Mouse (Mus musculus) liver, embryonic 14.5 days (tissue): ENCODE data around the gene Avil. TPM values are rescaled to one million over a fixed set of nuclear protein-coding genes. Genes with fewer than 3 reads are reported as not detected.

Experiments used
- ATAC-seq: fragments of 200-750 bp; cut with Nextera tagmentation; 2 replicates; pipeline ENCODE4 v1.8.0; 2017; ENCODE audit warnings: moderate number of reproducible peaks, mild to moderate bottlenecking, moderate library complexity; ENCODE audit not compliant: insufficient read depth
- DNase-seq, 3 experiments: peaks; one replicate each; pipeline ENCODE4 v3.0.0-alpha.2; 2012 to 2013; ENCODE audit warnings: low read depth in 3 of 3, low spot score in 3 of 3
- H3K27ac ChIP-seq: fragments of 300-500 bp; sonication (generic); 2 replicates; pipeline ENCODE4 v1.5.1; 2014; ENCODE audit warnings: moderate library complexity, mild to moderate bottlenecking, control low read depth, inconsistent platforms
- H3K27me3 ChIP-seq: fragments of 300-500 bp; sonication (generic); 2 replicates; pipeline ENCODE4 v1.6.1; 2014; ENCODE audit warnings: mild to moderate bottlenecking, low read length, moderate library complexity; ENCODE audit not compliant: control insufficient read depth, insufficient read depth
- H3K36me3 ChIP-seq: fragments of 300-500 bp; sonication (generic); replicated peaks from 2 replicates; pipeline ENCODE4 v1.6.1; 2014; ENCODE audit warnings: low read depth; ENCODE audit not compliant: control insufficient read depth, insufficient read depth
- H3K4me1 ChIP-seq, 2 experiments: fragments of 200-500 bp in 1 of 2; fragments of 300-500 bp in 1 of 2; sonication (generic) in 1 of 2; replicated peaks; 2 replicates each; pipeline ENCODE4 v1.6.1; 2012 to 2014; ENCODE audit warnings: antibody characterized with exemption in 1 of 2, inconsistent platforms in 1 of 2, low read length in 1 of 2; ENCODE audit not compliant: control insufficient read depth in 2 of 2, insufficient read depth in 2 of 2
- H3K4me2 ChIP-seq: fragments of 300-500 bp; sonication (generic); 2 replicates; pipeline ENCODE4 v1.6.1; 2014; ENCODE audit warnings: low read depth, mild to moderate bottlenecking, control low read depth, moderate library complexity
- H3K4me3 ChIP-seq, 2 experiments: fragments of 200-500 bp in 1 of 2; fragments of 300-500 bp in 1 of 2; sonication (generic) in 1 of 2; 2 replicates each; pipeline ENCODE4 v1.5.1; 2012 to 2014; ENCODE audit warnings: low read depth in 2 of 2, low read length in 2 of 2, mild to moderate bottlenecking in 2 of 2, control low read depth in 1 of 2, inconsistent platforms in 1 of 2, moderate library complexity in 1 of 2; ENCODE audit not compliant: insufficient read depth in 1 of 2
- H3K9ac ChIP-seq: fragments of 300-500 bp; sonication (generic); replicated peaks from 2 replicates; pipeline ENCODE4 v1.6.1; 2014; ENCODE audit warnings: mild to moderate bottlenecking, control low read depth, moderate library complexity
- H3K9me3 ChIP-seq: fragments of 300-500 bp; sonication (generic); 2 replicates; pipeline ENCODE4 v1.6.1; 2016; ENCODE audit warnings: low read length, mixed read lengths; ENCODE audit not compliant: control insufficient read depth
- CTCF ChIP-seq: IDR thresholded peaks from 2 replicates; pipeline ENCODE4 v1.5.1; 2016; ENCODE audit warnings: antibody characterized with exemption, low read depth, control low read depth
- EP300 ChIP-seq: IDR thresholded peaks from 2 replicates; pipeline ENCODE4 v1.6.1; 2016; ENCODE audit warnings: antibody characterized with exemption, low read depth
- WGBS: fragments of 180-500 bp; shearing (Covaris S2); extraction: QIAGEN DNeasy Blood & Tissue Kit; methylation state at CpG from one replicate; pipeline ENCODE4 v1.1.7; 2014; ENCODE audit not compliant: insufficient replicate concordance; 5-methylcytosine and 5-hydroxymethylcytosine counted together
- polyA plus RNA-seq, 2 experiments: library from polyadenylated mRNA; depleted of rRNA in 1 of 2; stranded (reverse) in 1 of 2; unstranded in 1 of 2; fragments of >200 nt; fragmentation: Nextera tagmentation in 1 of 2; extraction: Ambion mirVana in 1 of 2; gene quantifications; 2 replicates each; pipeline versions ENCODE4 v1.2.1 to v1.2.3; 2012 to 2014

The Avil gene
- polyA plus RNA-seq, 2 experiments = 0.03 to 0.12 TPM

DNA sequence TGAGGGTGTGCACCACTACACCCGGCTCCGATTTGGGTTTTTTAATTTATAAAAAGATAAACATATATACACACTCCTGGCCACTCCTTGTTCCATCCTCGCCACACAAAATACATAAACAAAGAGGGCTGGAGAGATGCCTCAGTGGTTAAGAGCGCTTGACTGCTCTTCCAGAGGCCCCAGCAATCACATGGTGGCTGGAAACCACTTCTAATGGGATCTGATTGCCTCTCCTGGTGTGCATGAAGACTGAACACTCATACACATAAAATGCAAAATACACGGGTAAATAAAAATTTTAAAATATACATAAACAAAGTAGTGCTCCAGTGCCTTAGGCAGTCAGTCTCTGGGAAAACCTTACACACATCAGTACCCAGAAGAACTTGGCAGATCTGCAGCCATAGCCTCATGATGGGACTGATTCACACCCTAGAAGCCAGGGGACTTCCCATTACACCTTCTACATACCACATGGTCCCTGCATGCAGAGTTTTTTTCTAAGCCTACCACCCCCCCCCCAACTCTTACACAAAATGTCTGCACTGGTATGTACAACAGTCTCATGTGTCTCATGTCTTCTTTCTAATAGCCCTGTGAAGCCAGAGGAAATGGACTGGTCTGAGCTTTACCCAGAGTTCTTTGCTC is 42.1 kb downstream of the Avil start:
- Histone ChIP-seq H3K4me1 (peaks cover 0 to 7% of the 10 kb centered on the region in 2 experiments; a peak in 3 of 4 replicates), H3K4me2 (peak overlapping the region; percentile 89), H3K27me3 (peaks cover 20% of the 10 kb centered on the region), H3K27ac (no peak overlapping the region), H3K9ac (peak overlapping the region; percentile 14), H3K4me3 (peak overlapping the region; percentile 60 to 66), H3K36me3 (no peaks in the 10 kb centered on the region; the same call in 1 of the 2 replicates), H3K9me3 (no peaks in the 10 kb centered on the region)
- ATAC-seq (no peak), DNase-seq (no peak)
- no peak for TF ChIP-seq EP300
- TF ChIP-seq CTCF = no peak
- 9% methylated on average over 5 of the region's 5 CpGs for WGBS

DNA sequence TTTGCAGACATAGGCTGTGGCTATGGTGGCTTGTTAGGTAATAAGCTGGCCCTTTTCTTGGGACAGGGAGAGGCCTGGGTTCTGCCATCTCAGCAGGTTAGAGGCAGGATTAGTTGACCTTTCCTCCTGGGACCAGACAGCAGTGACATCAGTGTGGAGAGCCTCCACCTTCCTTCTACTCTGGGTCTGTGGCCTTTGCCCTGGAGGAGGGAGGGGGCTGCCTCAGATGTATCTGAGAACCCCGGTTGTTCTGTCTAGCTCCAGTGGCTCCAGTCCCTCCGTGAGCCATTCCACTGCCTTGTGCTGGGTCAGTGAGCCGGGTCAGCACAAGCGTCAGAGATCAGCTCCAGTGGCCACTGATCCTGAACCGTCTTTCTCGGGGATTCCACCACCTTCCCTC is 42.7 kb downstream of the Avil start:
- Histone ChIP-seq H3K9ac (no peak overlapping the region), H3K4me2 (no peak overlapping the region), H3K9me3 (no peaks in the 10 kb centered on the region), H3K4me3 (no peak overlapping the region), H3K27me3 (peaks cover 26% of the 10 kb centered on the region), H3K36me3 (no peaks in the 10 kb centered on the region; the same call in 1 of the 2 replicates), H3K27ac (no peak overlapping the region), H3K4me1 (peaks cover 0 to 7% of the 10 kb centered on the region in 2 experiments; a peak in 3 of 4 replicates)
- WGBS = 83% methylated on average over 6 of the region's 6 CpGs
- DNase-seq (no peak), ATAC-seq (no peak)
- TF ChIP-seq CTCF (no peak), EP300 (no peak)

DNA sequence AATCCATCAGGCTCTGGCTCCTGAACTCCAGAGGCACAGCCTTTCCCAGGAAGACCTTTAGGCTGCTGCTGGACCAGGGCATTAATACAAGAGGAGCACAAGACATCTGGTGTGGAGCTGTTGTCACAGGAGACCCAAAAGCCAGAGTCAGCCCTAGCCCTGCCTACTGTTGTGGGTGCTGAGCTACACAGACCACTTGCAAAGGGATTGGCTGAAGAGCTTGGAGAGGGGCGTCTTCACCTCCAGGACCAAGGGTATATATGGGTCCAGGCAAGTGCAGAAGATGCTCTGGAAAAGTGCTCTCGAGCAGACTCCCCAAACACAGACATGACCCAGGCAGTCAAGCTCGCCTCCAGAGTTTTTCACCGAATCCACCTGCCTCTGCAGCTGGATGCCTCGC is 47.4 kb downstream of the Avil start, which contains the start of gene Cyp27b1:
Cyp27b1 (plus strand) TSS at position 297 of the 400 bp plus-strand sequence.
- Histone ChIP-seq H3K9me3 (no peaks in the 10 kb centered on the region), H3K36me3 (no peaks in the 10 kb centered on the region; the same call in 1 of the 2 replicates), H3K9ac (no peak within 1 kb of the TSS), H3K4me3 (no peak within 1 kb of the TSS), H3K27me3 (peaks cover 49% of the 10 kb centered on the region), H3K27ac (no peak within 1 kb of the TSS), H3K4me1 (peaks cover 0 to under 1% of the 10 kb centered on the region in 2 experiments; a peak in 1 of 4 replicates), H3K4me2 (no peak within 1 kb of the TSS)
- TF ChIP-seq CTCF (no peak), EP300 (no peak)
- WGBS = 30% methylated on average over 5 of the region's 5 CpGs
- DNase-seq (no peak), ATAC-seq (no peak)

DNA sequence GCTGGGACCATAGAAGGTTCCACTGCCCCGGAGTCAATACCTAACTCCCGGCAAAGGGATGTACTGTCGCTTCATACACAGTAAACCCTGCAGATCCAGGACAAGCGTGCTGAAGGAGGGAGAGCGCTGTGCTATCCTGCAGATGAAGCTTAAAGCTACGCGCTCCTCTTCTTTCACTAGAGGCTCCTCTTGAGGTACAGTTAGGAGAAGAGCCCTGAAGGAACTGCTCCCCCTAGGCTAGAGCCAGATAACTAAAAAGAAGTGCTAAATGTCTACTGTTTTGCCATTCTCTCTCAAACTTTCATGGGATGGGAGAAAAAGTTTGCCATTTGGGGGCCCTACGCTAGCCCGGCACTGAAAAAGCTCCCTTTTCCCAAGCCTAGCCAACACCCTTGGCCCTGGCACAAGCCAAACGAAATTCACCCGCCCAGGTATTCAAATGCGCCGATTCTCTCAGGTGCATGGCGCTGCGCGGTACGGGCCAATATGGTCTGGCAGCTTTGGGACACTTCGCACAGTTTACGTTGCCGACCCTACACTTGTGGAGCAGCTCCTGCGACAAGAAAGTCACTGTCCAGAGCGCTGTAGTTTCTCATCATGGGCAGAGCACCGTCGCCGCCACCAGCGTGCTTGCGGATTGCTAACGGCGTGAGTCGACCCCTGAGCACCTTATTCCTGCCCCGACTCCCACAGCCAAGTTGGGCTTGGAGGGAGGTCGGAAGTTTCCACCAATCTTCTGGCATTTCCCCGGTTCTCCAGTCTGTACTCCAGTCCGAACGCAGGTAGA is 48.3 kb downstream of the Avil start:
- Histone ChIP-seq H3K27me3 (peaks cover 49% of the 10 kb centered on the region), H3K9me3 (no peaks in the 10 kb centered on the region), H3K9ac (no peak overlapping the region), H3K4me2 (no peak overlapping the region), H3K4me3 (no peak overlapping the region), H3K36me3 (no peaks in the 10 kb centered on the region; the same call in 1 of the 2 replicates), H3K4me1 (no peaks in the 10 kb centered on the region), H3K27ac (no peak overlapping the region)
- DNase-seq = no peak
- ATAC-seq = no peak
- 5% methylated on average over 35 of the region's 35 CpGs for WGBS
- TF ChIP-seq CTCF (no peak), EP300 (no peak)
